Mouse (Mus musculus): ENCODE measurements around the gene 4930516K23Rik. TPM values are rescaled to one million over a fixed set of nuclear protein-coding genes. Genes with fewer than 3 reads are reported as not detected.

Gene 4930516K23Rik
- not detected in 2 replicates for polyA plus RNA-seq (2014; fragmentation: Nextera tagmentation; extraction: Ambion mirVana)

GRCm38 (mm10) chr7:104061345-104061744 is at the start of gene 4930516K23Rik:
TSS of gene 4930516K23Rik (minus strand) at chr7:104061445.
- H3K36me3 ChIP-seq (ENCODE audit: control insufficient read depth, insufficient read depth, low read length) = no peaks in the 10 kb centered on the region
- no peak within 1 kb of the TSS for H3K27ac ChIP-seq (ENCODE audit: low read depth, low read length)
- ATAC-seq (ENCODE audit: insufficient read depth, low FRiP score, low TSS enrichment) = no peak
- H3K9me3 ChIP-seq (ENCODE audit: control insufficient read depth, low read length) = no peaks in the 10 kb centered on the region
- H3K9ac ChIP-seq (ENCODE audit: low read length) = no peak within 1 kb of the TSS
- DNase-seq (ENCODE audit: low spot score) = no peak
- H3K4me2 ChIP-seq (ENCODE audit: low read depth) = no peak within 1 kb of the TSS
- H3K27me3 ChIP-seq (ENCODE audit: control insufficient read depth, insufficient read depth, low read length) = no peaks in the 10 kb centered on the region
- WGBS = 66% methylated on average over 2 of the region's 2 CpGs
- no peaks in the 10 kb centered on the region for H3K4me1 ChIP-seq (ENCODE audit: control insufficient read depth, insufficient read depth, low read length)
- H3K4me3 ChIP-seq (ENCODE audit: low read depth, low read length) = no peak within 1 kb of the TSS

DNA sequence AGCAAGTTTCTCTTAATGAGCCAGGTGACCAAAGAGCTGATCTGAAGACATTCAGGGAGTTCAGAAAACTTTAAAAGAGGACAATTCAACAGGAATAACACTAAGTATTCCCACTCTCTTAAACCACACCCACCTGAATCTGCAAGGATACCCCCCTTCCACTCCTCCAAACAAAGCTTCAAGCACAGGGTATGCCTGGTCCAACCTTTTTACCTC is 43.4 kb upstream of the 4930516K23Rik start, which contains the start of gene Olfr646:
TSS of gene Olfr646 (plus strand) at position 117 of the 216 bp plus-strand sequence.
- Histone ChIP-seq H3K4me1 (ENCODE audit: control insufficient read depth, insufficient read depth, low read length) (no peaks in the 10 kb centered on the region), H3K4me3 (ENCODE audit: low read depth, low read length) (no peak within 1 kb of the TSS), H3K4me2 (ENCODE audit: low read depth) (no peak within 1 kb of the TSS), H3K9me3 (ENCODE audit: control insufficient read depth, low read length) (no peaks in the 10 kb centered on the region), H3K36me3 (ENCODE audit: control insufficient read depth, insufficient read depth, low read length) (no peaks in the 10 kb centered on the region), H3K9ac (ENCODE audit: low read length) (no peak within 1 kb of the TSS), H3K27ac (ENCODE audit: low read depth, low read length) (no peak within 1 kb of the TSS), H3K27me3 (ENCODE audit: control insufficient read depth, insufficient read depth, low read length) (no peaks in the 10 kb centered on the region)
- ATAC-seq (ENCODE audit: insufficient read depth, low FRiP score, low TSS enrichment) = no peak
- DNase-seq (ENCODE audit: low spot score) = no peak

GRCm38 (mm10) chr7:104103913-104104756 is 42.9 kb upstream of the 4930516K23Rik start:
- H3K27me3 ChIP-seq (ENCODE audit: control insufficient read depth, insufficient read depth, low read length) = no peaks in the 10 kb centered on the region
- H3K9ac ChIP-seq (ENCODE audit: low read length) = no peak overlapping the region
- ATAC-seq (ENCODE audit: insufficient read depth, low FRiP score, low TSS enrichment) (peak; percentile 83), DNase-seq (ENCODE audit: low spot score) (peak; percentile 11)
- no peaks in the 10 kb centered on the region for H3K36me3 ChIP-seq (ENCODE audit: control insufficient read depth, insufficient read depth, low read length)
- no peak overlapping the region for H3K4me2 ChIP-seq (ENCODE audit: low read depth)
- 23% methylated on average over 4 of the region's 4 CpGs for WGBS
- H3K27ac ChIP-seq (ENCODE audit: low read depth, low read length) = no peak overlapping the region
- no peaks in the 10 kb centered on the region for H3K9me3 ChIP-seq (ENCODE audit: control insufficient read depth, low read length)
- no peaks in the 10 kb centered on the region for H3K4me1 ChIP-seq (ENCODE audit: control insufficient read depth, insufficient read depth, low read length)
- no peak overlapping the region for H3K4me3 ChIP-seq (ENCODE audit: low read depth, low read length)

DNA sequence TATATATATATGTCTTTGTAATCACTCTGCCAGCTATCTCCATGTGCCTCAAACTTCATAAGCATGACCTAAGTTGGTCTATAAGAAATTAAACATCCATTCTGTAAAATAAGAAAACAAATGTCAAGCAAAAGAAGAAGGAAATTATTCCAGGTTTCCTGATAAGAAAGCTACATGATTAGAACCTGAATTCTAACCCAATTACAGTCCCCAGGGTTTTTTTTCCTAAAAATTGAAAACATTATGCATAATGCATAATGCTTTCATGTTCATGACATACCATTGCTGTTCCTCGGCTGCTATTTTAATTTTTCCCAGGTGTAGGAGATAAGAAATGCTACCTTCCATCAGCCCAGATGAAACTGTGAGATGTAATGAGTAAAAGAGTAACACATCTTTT is 24.1 kb upstream of the 4930516K23Rik start, which contains the start of gene Olfr645:
TSS of gene Olfr645 (minus strand) at position 101 of the 400 bp plus-strand sequence.
- Histone ChIP-seq H3K36me3 (ENCODE audit: control insufficient read depth, insufficient read depth, low read length) (no peaks in the 10 kb centered on the region), H3K4me1 (ENCODE audit: control insufficient read depth, insufficient read depth, low read length) (no peaks in the 10 kb centered on the region), H3K9me3 (ENCODE audit: control insufficient read depth, low read length) (no peaks in the 10 kb centered on the region), H3K4me3 (ENCODE audit: low read depth, low read length) (no peak within 1 kb of the TSS), H3K27me3 (ENCODE audit: control insufficient read depth, insufficient read depth, low read length) (no peaks in the 10 kb centered on the region), H3K27ac (ENCODE audit: low read depth, low read length) (no peak within 1 kb of the TSS), H3K4me2 (ENCODE audit: low read depth) (no peak within 1 kb of the TSS), H3K9ac (ENCODE audit: low read length) (no peak within 1 kb of the TSS)
- ATAC-seq (ENCODE audit: insufficient read depth, low FRiP score, low TSS enrichment) (no peak), DNase-seq (ENCODE audit: low spot score) (no peak)
- WGBS = 83% methylated on average over 1 of the region's 1 CpGs

DNA sequence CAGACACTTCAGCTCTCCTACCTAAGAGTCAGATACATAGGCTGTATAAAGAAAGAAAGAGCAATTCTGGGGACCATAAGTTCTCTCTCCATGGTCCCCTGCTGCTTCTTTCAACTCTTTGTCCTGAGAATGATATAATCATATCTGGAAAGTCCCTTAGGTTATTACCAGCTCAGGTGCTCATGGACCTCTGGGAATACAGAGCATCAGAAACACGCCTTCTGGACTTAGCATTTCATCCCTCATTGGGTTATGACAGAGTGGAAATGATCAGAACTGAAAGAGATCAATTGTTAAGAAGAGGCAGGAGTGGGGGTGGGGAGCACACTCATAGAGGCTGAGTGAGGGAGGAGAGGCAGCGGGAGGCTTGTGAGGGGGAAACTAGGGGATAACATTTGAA is 10.5 kb upstream of the 4930516K23Rik start, which contains the start of gene Olfr644:
TSS of gene Olfr644 (minus strand) at position 101 of the 400 bp plus-strand sequence.
- no peaks in the 10 kb centered on the region for H3K36me3 ChIP-seq (ENCODE audit: control insufficient read depth, insufficient read depth, low read length)
- H3K4me1 ChIP-seq (ENCODE audit: control insufficient read depth, insufficient read depth, low read length) = no peaks in the 10 kb centered on the region
- no peak for DNase-seq (ENCODE audit: low spot score)
- no peak for ATAC-seq (ENCODE audit: insufficient read depth, low FRiP score, low TSS enrichment)
- no peak within 1 kb of the TSS for H3K9ac ChIP-seq (ENCODE audit: low read length)
- H3K27me3 ChIP-seq (ENCODE audit: control insufficient read depth, insufficient read depth, low read length) = no peaks in the 10 kb centered on the region
- H3K9me3 ChIP-seq (ENCODE audit: control insufficient read depth, low read length) = no peaks in the 10 kb centered on the region
- H3K4me2 ChIP-seq (ENCODE audit: low read depth) = no peak within 1 kb of the TSS
- H3K4me3 ChIP-seq (ENCODE audit: low read depth, low read length) = no peak within 1 kb of the TSS
- 71% methylated on average over 2 of the region's 2 CpGs for WGBS
- no peak within 1 kb of the TSS for H3K27ac ChIP-seq (ENCODE audit: low read depth, low read length)

DNA sequence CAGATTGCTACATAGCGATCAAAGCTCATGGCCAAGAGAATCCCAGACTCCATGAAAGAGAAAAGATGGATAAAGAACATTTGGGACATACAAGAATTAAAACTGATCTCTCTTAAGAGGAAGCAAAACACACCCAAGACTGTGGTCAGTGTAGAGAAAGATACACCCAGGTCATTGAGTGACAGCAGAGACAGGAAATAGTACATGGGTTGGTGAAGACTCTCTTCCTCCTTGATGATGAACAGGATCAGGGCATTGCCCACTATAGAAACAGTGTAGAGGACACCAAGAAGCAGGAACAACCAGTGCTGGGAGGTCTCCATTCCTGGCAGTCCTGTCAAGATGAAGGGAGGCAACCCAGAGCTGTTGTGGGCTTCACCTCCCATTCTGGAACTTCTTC is 2.0 kb downstream of the 4930516K23Rik start:
- DNase-seq (ENCODE audit: low spot score) (no peak), ATAC-seq (ENCODE audit: insufficient read depth, low FRiP score, low TSS enrichment) (no peak)
- no peak overlapping the region for H3K4me3 ChIP-seq (ENCODE audit: low read depth, low read length)
- WGBS = 90% methylated on average over 1 of the region's 1 CpGs
- no peak overlapping the region for H3K9ac ChIP-seq (ENCODE audit: low read length)
- H3K4me2 ChIP-seq (ENCODE audit: low read depth) = no peak overlapping the region
- H3K27ac ChIP-seq (ENCODE audit: low read depth, low read length) = no peak overlapping the region
- H3K4me1 ChIP-seq (ENCODE audit: control insufficient read depth, insufficient read depth, low read length) = no peaks in the 10 kb centered on the region
- no peaks in the 10 kb centered on the region for H3K27me3 ChIP-seq (ENCODE audit: control insufficient read depth, insufficient read depth, low read length)
- no peaks in the 10 kb centered on the region for H3K36me3 ChIP-seq (ENCODE audit: control insufficient read depth, insufficient read depth, low read length)
- H3K9me3 ChIP-seq (ENCODE audit: control insufficient read depth, low read length) = no peaks in the 10 kb centered on the region

DNA sequence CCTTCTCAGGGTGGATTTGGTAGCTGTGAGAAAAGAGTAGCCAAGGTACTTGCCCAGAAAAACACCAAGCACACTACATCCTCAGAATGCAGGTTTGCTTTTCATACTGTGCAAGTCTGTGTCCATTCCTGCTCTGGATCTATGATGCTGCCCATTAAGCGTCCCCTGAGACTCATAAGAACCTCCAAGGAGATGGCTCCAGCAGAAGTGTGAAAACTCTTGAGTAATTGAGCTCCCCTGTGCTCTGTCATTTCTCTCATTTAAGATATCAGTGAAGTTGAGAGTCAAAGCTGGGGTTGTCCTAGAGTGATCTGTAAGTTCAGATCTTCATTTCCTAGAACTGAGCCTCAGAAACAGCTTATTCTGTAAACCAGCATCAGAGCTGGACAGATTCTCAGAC is 8.7 kb downstream of the 4930516K23Rik start, which contains the start of gene Olfr642:
TSS of gene Olfr642 (minus strand) at position 101 of the 400 bp plus-strand sequence.
- no peak for DNase-seq (ENCODE audit: low spot score)
- 81% methylated on average over 1 of the region's 1 CpGs for WGBS
- ATAC-seq (ENCODE audit: insufficient read depth, low FRiP score, low TSS enrichment) = no peak
- H3K9me3 ChIP-seq (ENCODE audit: control insufficient read depth, low read length) = no peaks in the 10 kb centered on the region
- H3K4me3 ChIP-seq (ENCODE audit: low read depth, low read length) = no peak within 1 kb of the TSS
- no peak within 1 kb of the TSS for H3K4me2 ChIP-seq (ENCODE audit: low read depth)
- no peaks in the 10 kb centered on the region for H3K27me3 ChIP-seq (ENCODE audit: control insufficient read depth, insufficient read depth, low read length)
- H3K9ac ChIP-seq (ENCODE audit: low read length) = no peak within 1 kb of the TSS
- no peak within 1 kb of the TSS for H3K27ac ChIP-seq (ENCODE audit: low read depth, low read length)
- no peaks in the 10 kb centered on the region for H3K4me1 ChIP-seq (ENCODE audit: control insufficient read depth, insufficient read depth, low read length)
- H3K36me3 ChIP-seq (ENCODE audit: control insufficient read depth, insufficient read depth, low read length) = no peaks in the 10 kb centered on the region

GRCm38 (mm10) chr7:104050745-104051144 is 10.5 kb downstream of the 4930516K23Rik start:
- no peak for DNase-seq (ENCODE audit: low spot score)
- Histone ChIP-seq H3K4me3 (ENCODE audit: low read depth, low read length) (no peak overlapping the region), H3K27ac (ENCODE audit: low read depth, low read length) (no peak overlapping the region), H3K4me2 (ENCODE audit: low read depth) (no peak overlapping the region), H3K4me1 (ENCODE audit: control insufficient read depth, insufficient read depth, low read length) (no peaks in the 10 kb centered on the region), H3K9ac (ENCODE audit: low read length) (no peak overlapping the region), H3K27me3 (ENCODE audit: control insufficient read depth, insufficient read depth, low read length) (no peaks in the 10 kb centered on the region), H3K9me3 (ENCODE audit: control insufficient read depth, low read length) (no peaks in the 10 kb centered on the region), H3K36me3 (ENCODE audit: control insufficient read depth, insufficient read depth, low read length) (no peaks in the 10 kb centered on the region)
- ATAC-seq (ENCODE audit: insufficient read depth, low FRiP score, low TSS enrichment) = no peak
- 94% methylated on average over 4 of the region's 4 CpGs for WGBS

- H3K9ac ChIP-seq (ENCODE audit: low read length) = no peak within 1 kb of the TSS
- no peaks in the 10 kb centered on the region for H3K27me3 ChIP-seq (ENCODE audit: control insufficient read depth, insufficient read depth, low read length)
- H3K4me3 ChIP-seq (ENCODE audit: low read depth, low read length) = no peak within 1 kb of the TSS
- whole genome bisulfite sequencing = 80% methylated on average over 1 of the region's 1 CpGs
- H3K9me3 ChIP-seq (ENCODE audit: control insufficient read depth, low read length) = no peaks in the 10 kb centered on the region
- H3K36me3 ChIP-seq (ENCODE audit: control insufficient read depth, insufficient read depth, low read length) = no peaks in the 10 kb centered on the region
- no peak within 1 kb of the TSS for H3K27ac ChIP-seq (ENCODE audit: low read depth, low read length)
- no peak within 1 kb of the TSS for H3K4me2 ChIP-seq (ENCODE audit: low read depth)
- no peak for ATAC-seq (ENCODE audit: insufficient read depth, low FRiP score, low TSS enrichment)
- H3K4me1 ChIP-seq (ENCODE audit: control insufficient read depth, insufficient read depth, low read length) = no peaks in the 10 kb centered on the region
- no peak for DNase-seq (ENCODE audit: low spot score)
Measured at GRCm38 (mm10) chr7:104035145-104035544, 26.1 kb downstream of the 4930516K23Rik start, which contains the start of gene Olfr641. TSS of gene Olfr641 (plus strand) at chr7:104035445.

Measured in neural tube, embryonic 11.5 days (tissue).